Mouse (Mus musculus): ENCODE measurements around the gene Acox2. TPM values are rescaled to one million over a fixed set of nuclear protein-coding genes. Genes with fewer than 3 reads are reported as not detected.

Gene Acox2
- polyA plus RNA-seq, 1 experiment: 1.3 TPM

DNA sequence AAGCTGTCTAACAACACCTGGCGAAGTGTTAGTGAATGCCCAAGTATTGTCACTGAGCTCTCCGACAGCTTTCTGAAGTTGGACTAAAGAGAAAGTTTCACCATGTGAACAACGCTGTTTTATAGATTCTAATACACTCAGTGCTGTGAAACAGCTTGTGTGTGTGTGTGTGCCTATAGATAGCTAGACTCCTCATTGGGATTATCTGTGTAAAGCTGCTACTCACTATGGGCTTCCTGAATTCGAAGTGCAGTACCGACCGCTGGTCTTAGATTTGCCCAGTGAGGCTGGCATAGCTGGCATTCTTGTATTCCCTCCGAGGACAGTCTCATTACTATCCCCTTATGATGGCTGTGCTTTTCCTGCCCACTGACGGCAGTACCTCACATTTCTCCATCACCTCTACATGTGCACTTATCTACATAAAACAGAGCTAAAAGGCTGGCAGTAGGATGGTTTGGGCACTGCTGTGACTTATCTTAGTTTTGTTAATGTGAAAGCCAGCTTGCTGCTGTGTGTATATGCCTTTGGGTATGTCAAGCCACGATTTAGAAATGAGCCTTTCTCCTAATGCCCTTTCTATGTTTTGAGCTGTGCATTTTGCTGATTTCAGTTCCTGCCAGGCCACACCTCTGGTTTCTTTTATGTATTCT is 29.7 kb downstream of the Acox2 start:
- TF ChIP-seq POLR2A (IDR thresholded peaks at IDR 0.05; ENCODE audit: low read depth, low read length) (no peak), CTCF (IDR thresholded peaks at IDR 0.05; ENCODE audit: borderline replicate concordance, insufficient read depth, low read length) (no peak)
- peaks cover 4% of the 10 kb centered on the region for H3K4me1 ChIP-seq (ENCODE audit: control insufficient read depth, insufficient read depth, low read length)
- no peak overlapping the region for H3K4me3 ChIP-seq (ENCODE audit: insufficient read depth, low read length)
- H3K27ac ChIP-seq (ENCODE audit: insufficient read depth, low read length): no peak overlapping the region

DNA sequence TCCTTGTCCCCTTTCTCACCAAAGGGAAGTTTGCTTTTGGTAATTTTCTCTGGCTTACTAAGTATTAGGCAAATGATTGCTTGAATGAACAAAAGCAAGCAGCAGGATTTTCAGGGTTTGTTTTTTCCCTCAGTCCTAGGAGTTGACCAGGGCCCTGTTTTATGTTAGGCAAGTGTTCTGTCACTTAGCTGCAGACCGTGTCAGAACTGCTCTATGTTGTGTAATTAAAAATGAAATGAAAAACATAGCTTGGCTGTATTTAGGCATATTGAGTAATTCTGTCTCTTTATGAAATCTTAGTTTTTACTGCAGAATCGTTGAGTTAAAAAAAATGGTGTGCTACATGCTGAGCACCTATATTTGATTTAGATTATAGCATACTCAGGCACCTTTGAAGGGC is 34.3 kb downstream of the Acox2 start:
- TF ChIP-seq POLR2A (IDR thresholded peaks at IDR 0.05; ENCODE audit: low read depth, low read length) (no peak), CTCF (IDR thresholded peaks at IDR 0.05; ENCODE audit: borderline replicate concordance, insufficient read depth, low read length) (no peak)
- Histone ChIP-seq H3K4me3 (ENCODE audit: insufficient read depth, low read length) (no peak overlapping the region), H3K27ac (ENCODE audit: insufficient read depth, low read length) (no peak overlapping the region), H3K4me1 (ENCODE audit: control insufficient read depth, insufficient read depth, low read length) (no peaks in the 10 kb centered on the region)

DNA sequence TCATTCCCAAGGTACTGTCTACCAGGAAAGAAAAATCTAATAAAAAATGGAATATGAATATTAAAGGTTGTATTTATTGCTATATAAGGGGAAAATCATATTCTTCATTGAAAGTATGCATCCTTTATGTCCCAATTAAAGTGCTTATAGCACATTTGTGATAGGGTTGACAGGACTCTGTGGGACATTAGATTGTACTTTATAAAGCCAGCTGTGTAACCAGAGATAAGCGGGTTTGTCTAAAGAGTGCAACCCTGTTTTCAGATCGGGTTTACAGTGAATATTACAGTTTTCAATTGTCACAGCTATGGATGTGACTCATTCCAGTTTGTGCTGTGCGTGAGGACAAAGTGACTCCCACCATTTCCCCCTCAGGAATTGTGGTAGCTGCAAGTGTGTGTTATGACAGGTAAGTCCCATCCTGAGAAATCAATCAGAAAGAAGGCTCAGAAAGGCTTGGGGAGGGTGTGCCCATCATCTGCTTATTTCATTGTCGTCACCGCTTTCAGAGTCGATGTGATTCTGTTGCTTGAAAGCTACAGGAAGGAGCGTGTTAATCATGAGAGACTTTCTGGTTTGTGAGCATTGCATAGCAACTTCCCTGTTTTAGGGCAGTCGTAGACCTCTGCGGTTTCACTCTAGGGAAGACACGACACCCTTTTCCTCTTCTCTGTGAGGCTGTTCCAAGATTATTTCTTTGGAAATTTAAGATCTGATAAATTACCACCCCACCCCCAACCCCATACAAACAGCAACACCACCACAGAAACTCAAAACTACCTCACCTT is 35.5 kb downstream of the Acox2 start:
- Histone ChIP-seq H3K4me1 (ENCODE audit: control insufficient read depth, insufficient read depth, low read length) (no peaks in the 10 kb centered on the region; the same call in 1 of the 2 replicates), H3K4me3 (ENCODE audit: insufficient read depth, low read length) (no peak overlapping the region), H3K27ac (ENCODE audit: insufficient read depth, low read length) (no peak overlapping the region)
- TF ChIP-seq CTCF (IDR thresholded peaks at IDR 0.05; ENCODE audit: borderline replicate concordance, insufficient read depth, low read length) (no peak), POLR2A (IDR thresholded peaks at IDR 0.05; ENCODE audit: low read depth, low read length) (no peak)

DNA sequence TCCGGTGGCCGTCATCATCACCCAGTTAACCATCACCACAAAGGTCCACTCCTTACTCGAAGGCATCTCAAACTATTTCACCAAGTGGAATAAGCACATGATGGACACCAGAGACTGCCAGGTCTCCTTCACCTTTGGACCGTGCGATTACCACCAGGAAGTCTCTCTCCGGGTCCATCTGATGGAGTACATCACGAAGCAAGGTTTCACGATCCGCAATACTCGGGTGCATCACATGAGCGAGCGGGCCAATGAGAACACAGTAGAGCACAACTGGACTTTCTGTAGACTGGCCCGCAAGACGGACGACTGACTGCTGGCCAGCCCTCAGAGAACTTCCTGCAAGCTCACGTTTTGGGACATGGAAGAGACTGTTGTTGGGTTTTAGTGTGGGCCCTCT is 36.6 kb downstream of the Acox2 start:
- TF ChIP-seq POLR2A (IDR thresholded peaks at IDR 0.05; ENCODE audit: low read depth, low read length) (no peak), CTCF (IDR thresholded peaks at IDR 0.05; ENCODE audit: borderline replicate concordance, insufficient read depth, low read length) (no peak)
- no peak overlapping the region for H3K4me3 ChIP-seq (ENCODE audit: insufficient read depth, low read length)
- H3K27ac ChIP-seq (ENCODE audit: insufficient read depth, low read length): no peak overlapping the region
- no peaks in the 10 kb centered on the region; the same call in 1 of the 2 replicates for H3K4me1 ChIP-seq (ENCODE audit: control insufficient read depth, insufficient read depth, low read length)

DNA sequence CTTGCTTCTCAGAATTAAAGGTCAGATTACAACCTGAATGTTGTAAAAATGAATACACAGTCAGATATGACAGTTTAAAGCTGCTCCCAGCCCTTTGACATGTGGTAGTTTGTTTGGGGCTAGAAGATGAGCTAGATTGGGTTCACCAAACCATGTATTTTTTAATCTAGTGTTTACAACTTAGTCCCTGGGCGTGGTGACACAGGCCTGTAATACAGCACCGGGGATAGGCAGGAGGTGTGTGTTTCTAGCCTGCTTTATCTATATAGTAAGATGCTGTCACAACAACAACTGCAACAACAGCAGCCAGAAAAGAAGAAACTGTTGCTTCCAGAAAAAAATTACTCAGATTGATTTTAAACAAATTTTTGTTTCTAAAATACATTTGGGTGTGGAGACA is 38.2 kb downstream of the Acox2 start:
- TF ChIP-seq POLR2A (IDR thresholded peaks at IDR 0.05; ENCODE audit: low read depth, low read length): no peak
- TF ChIP-seq CTCF (IDR thresholded peaks at IDR 0.05; ENCODE audit: borderline replicate concordance, insufficient read depth, low read length): no peak
- Histone ChIP-seq H3K27ac (ENCODE audit: insufficient read depth, low read length) (no peak overlapping the region), H3K4me3 (ENCODE audit: insufficient read depth, low read length) (no peak overlapping the region), H3K4me1 (ENCODE audit: control insufficient read depth, insufficient read depth, low read length) (peaks cover under 1% of the 10 kb centered on the region)

DNA sequence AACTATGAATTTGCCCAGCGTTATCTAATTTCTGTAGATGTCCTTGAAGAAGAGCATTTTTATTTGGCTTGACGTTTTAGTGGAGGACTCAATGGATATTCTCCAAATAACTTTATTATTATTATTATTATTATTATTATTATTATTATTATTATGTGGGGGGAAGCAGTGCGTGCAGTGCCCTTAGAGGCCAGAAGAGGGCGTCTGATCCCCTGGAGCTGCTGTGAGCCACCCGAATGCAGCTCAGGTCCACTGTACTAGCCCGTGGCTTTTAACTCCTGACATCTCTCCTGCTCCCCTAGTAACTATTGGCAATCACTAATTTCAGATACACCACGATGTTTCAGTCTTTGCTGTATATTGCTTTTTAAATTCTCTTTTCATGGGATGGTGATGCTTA is 38.8 kb downstream of the Acox2 start:
- TF ChIP-seq POLR2A (IDR thresholded peaks at IDR 0.05; ENCODE audit: low read depth, low read length) (no peak), CTCF (IDR thresholded peaks at IDR 0.05; ENCODE audit: borderline replicate concordance, insufficient read depth, low read length) (peak; percentile 52; the same call in 1 of the 2 replicates)
- Histone ChIP-seq H3K4me1 (ENCODE audit: control insufficient read depth, insufficient read depth, low read length) (peaks cover 3% of the 10 kb centered on the region), H3K27ac (ENCODE audit: insufficient read depth, low read length) (no peak overlapping the region), H3K4me3 (ENCODE audit: insufficient read depth, low read length) (no peak overlapping the region)

DNA sequence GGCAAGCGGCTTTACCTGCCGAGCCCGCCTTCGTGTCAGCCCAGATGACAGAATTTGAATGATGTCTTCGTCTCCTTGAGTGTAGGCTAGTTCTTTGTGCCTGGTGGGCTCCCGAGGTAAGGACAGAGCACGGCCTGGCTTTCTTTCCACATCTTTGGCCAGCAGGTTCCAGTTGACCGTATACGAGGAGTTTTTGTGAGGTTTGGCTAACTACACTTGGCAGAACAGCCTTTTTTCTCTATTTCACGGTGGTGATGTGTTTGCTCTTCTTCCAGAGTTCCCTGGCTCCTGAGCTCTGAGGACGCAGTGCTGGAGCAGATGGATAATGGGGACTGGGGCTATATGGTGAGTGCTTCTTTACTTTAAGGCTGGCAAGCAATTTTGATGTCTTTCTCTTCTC is 39.3 kb downstream of the Acox2 start:
- Histone ChIP-seq H3K4me1 (ENCODE audit: control insufficient read depth, insufficient read depth, low read length) (peaks cover 3% of the 10 kb centered on the region), H3K4me3 (ENCODE audit: insufficient read depth, low read length) (no peak overlapping the region), H3K27ac (ENCODE audit: insufficient read depth, low read length) (no peak overlapping the region)
- no peak for TF ChIP-seq POLR2A (IDR thresholded peaks at IDR 0.05; ENCODE audit: low read depth, low read length)
- no peak for TF ChIP-seq CTCF (IDR thresholded peaks at IDR 0.05; ENCODE audit: borderline replicate concordance, insufficient read depth, low read length)

DNA sequence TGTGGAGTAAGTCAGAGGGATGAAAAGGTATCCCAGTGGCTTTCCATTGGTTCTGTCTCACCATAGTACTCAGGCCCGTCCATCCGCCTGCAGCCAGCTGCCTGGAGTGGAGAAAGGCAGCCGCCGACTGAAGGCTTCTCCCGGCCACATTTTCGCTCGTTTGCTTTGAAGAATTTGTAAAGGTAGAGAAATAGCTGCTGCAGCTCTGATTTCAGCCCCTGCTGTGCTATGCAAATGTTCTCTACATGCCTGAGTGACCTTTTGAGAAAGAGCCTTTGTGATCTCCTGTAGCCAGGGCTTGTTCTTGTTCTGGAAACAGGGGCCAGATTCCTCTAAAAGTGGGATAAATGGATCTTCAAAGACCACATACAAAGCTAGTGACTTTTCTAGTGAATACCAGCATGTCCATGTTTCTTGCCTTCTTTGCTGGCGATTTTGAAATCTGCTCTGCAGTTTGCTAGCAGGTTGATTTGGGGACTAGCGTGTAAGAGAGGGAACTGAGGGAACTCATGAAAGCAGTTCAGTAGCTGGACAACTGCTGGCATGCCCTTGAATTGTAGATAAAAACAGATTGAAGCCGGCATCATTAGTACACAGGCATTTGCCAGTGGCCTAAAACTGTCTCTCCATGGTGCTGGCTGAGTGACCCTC is 40.3 kb downstream of the Acox2 start:
- Histone ChIP-seq H3K4me1 (ENCODE audit: control insufficient read depth, insufficient read depth, low read length) (peaks cover 3% of the 10 kb centered on the region), H3K4me3 (ENCODE audit: insufficient read depth, low read length) (no peak overlapping the region), H3K27ac (ENCODE audit: insufficient read depth, low read length) (no peak overlapping the region)
- TF ChIP-seq POLR2A (IDR thresholded peaks at IDR 0.05; ENCODE audit: low read depth, low read length) (no peak), CTCF (IDR thresholded peaks at IDR 0.05; ENCODE audit: borderline replicate concordance, insufficient read depth, low read length) (no peak)

DNA sequence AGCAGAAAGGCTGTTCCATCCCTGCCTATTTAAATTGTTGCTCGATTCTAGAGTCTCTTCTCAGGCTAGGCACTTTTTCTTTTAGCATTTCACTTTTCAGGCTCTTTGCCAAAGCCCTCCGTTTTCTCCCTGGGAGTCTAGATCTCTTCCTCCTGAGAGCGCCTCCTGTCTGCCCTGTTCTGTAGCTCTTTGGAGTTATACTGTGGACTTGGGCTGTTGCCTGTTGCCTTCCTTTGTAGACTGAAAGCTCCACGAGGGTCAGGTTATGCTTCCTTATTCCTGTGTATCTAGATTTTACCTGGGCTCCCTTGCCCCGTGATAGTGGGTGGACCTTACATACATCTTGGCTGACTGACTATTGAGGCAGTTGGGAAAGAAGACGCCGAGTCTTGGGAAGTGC is 40.9 kb downstream of the Acox2 start:
- no peak overlapping the region for H3K4me3 ChIP-seq (ENCODE audit: insufficient read depth, low read length)
- TF ChIP-seq CTCF (IDR thresholded peaks at IDR 0.05; ENCODE audit: borderline replicate concordance, insufficient read depth, low read length) (no peak), POLR2A (IDR thresholded peaks at IDR 0.05; ENCODE audit: low read depth, low read length) (no peak)
- H3K27ac ChIP-seq (ENCODE audit: insufficient read depth, low read length): no peak overlapping the region
- peaks cover 3% of the 10 kb centered on the region for H3K4me1 ChIP-seq (ENCODE audit: control insufficient read depth, insufficient read depth, low read length)

DNA sequence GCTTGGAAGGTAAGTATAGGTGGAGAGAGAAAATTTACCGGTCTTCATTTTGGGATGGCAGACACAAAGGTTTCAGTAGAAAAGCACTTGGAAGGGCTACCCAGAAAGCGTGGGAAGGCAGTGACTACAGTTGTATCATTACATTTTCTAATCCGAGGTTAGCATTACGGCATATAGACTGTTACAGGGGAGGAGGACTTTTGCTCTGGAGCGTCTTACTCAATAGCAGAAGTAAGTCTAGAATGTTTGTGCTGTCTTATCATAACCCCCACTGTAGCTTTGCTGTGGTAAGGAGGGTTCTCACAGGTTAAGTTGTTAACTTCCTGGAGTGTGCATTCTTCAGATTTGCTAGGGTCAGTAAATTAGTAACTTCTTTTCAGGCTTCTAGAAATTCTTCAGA is 43.1 kb downstream of the Acox2 start:
- TF ChIP-seq POLR2A (IDR thresholded peaks at IDR 0.05; ENCODE audit: low read depth, low read length) (no peak), CTCF (IDR thresholded peaks at IDR 0.05; ENCODE audit: borderline replicate concordance, insufficient read depth, low read length) (no peak)
- Histone ChIP-seq H3K27ac (ENCODE audit: insufficient read depth, low read length) (no peak overlapping the region), H3K4me3 (ENCODE audit: insufficient read depth, low read length) (no peak overlapping the region), H3K4me1 (ENCODE audit: control insufficient read depth, insufficient read depth, low read length) (peaks cover 3% of the 10 kb centered on the region)

Measured in embryonic fibroblast, embryonic 13.5 days (primary cell).